Mouse (Mus musculus): ENCODE results near the gene Pde1a. TPM values are rescaled to one million over a fixed set of nuclear protein-coding genes. Genes with fewer than 3 reads are reported as not detected.

Gene Pde1a
- polyA plus RNA-seq (2015; fragmentation: Nextera tagmentation; extraction: Ambion mirVana) = 4.6 TPM in 2 replicates

DNA sequence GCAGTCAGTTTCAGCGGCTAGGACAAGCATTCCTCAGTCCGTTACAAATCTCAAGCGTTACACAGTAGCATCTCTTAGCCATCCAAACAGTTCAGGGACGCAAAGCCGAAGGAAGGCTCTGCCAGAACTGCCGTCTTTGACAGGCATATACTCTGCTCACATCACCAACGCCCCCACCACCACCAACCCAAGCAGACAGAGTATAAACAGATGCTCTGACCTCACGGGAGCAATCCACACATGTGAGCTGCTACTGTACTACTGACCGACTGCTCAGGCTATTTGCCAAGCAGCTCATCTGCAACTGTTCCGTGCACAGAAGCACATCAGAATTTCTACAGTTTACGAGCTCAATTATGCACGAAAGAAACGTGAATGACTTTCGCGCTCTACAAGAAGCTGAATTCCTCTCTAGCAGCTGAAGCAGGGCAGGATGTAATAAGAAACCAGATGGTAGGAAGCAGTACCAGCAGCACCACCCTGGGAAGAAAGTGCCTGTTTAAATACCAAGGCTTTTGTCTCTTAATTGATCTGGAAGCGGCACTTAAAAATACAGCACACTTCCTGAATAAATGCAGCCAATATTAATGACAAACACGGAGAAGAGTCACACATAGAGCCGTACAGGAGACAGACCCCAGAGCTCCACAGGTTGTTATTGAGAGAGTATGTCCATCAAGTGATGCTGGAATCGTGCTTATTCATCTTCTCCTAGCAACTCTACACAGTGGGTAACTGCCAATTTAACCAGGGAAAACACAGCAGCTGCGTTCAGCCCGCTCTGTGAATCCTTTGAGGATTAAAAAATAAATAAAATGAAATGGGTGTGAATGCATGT lies at the start of gene Pde1a:
Gene Pde1a, minus strand, starts transcription at position 598 of the 838 bp plus-strand sequence.
- peak within 1 kb of the TSS; percentile 66; the same call in 1 of the 2 replicates for H3K27ac ChIP-seq

GRCm38 (mm10) chr2:80178608-80179280 lies 49.5 kb upstream of the Pde1a start:
- Histone ChIP-seq H3K36me3 (no peaks in the 10 kb centered on the region), H3K9me3 (no peaks in the 10 kb centered on the region), H3K27me3 (no peaks in the 10 kb centered on the region), H3K9ac (no peak overlapping the region), H3K4me3 (no peak overlapping the region), H3K4me1 (replicated peaks) (no peaks in the 10 kb centered on the region), H3K4me2 (no peak overlapping the region), H3K27ac (no peak overlapping the region)
- ATAC-seq (ENCODE audit: low FRiP score) = no peak
- WGBS = 71% methylated on average over 4 of the region's 4 CpGs

More for the DNA sequence above, at the start of gene Pde1a:
- ATAC-seq (ENCODE audit: low FRiP score) = peak; percentile 95
- peak within 1 kb of the TSS; percentile 41 for H3K4me3 ChIP-seq
- peaks cover 20% of the 10 kb centered on the region for H3K4me1 ChIP-seq (replicated peaks)
- peak within 1 kb of the TSS; percentile 63 for H3K4me2 ChIP-seq
- H3K9ac ChIP-seq = peak within 1 kb of the TSS; percentile 65
- 9% methylated on average over 21 of the region's 21 CpGs for WGBS
- H3K27me3 ChIP-seq = peaks cover 15% of the 10 kb centered on the region
- H3K36me3 ChIP-seq = no peaks in the 10 kb centered on the region
- H3K9me3 ChIP-seq = no peaks in the 10 kb centered on the region

DNA sequence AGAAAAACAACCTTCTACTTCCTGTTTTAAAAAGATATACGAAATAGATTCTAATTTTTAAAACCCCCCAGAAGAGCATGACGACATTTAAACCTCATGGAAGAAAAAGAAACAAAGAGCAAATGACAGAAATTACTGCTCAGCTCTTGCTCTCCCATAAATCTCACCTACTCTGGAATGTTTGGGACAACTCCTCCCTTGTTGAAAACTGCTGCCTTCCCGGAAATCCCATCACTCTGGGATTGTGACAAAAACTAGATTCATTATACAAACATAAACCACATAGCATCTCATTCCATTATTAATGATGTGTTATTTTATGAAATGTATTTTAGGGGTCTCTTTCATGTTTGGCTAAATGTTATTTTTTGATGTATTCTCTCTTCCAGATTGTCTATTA lies 48.9 kb upstream of the Pde1a start:
- no peak overlapping the region for H3K4me2 ChIP-seq
- no peaks in the 10 kb centered on the region for H3K9me3 ChIP-seq
- no peak overlapping the region for H3K9ac ChIP-seq
- H3K36me3 ChIP-seq = no peaks in the 10 kb centered on the region
- WGBS = 79% methylated on average over 3 of the region's 3 CpGs
- H3K27me3 ChIP-seq = no peaks in the 10 kb centered on the region
- ATAC-seq (ENCODE audit: low FRiP score) = no peak
- H3K4me3 ChIP-seq = no peak overlapping the region
- H3K4me1 ChIP-seq (replicated peaks) = no peaks in the 10 kb centered on the region
- H3K27ac ChIP-seq = no peak overlapping the region

- no peaks in the 10 kb centered on the region for H3K4me1 ChIP-seq (replicated peaks)
- ATAC-seq (ENCODE audit: low FRiP score) = no peak
- no peak overlapping the region for H3K4me3 ChIP-seq
- H3K36me3 ChIP-seq = no peaks in the 10 kb centered on the region
- H3K9ac ChIP-seq = no peak overlapping the region
- no peak overlapping the region for H3K27ac ChIP-seq
- no peaks in the 10 kb centered on the region for H3K9me3 ChIP-seq
- WGBS = 86% methylated on average over 1 of the region's 1 CpGs
- no peaks in the 10 kb centered on the region for H3K27me3 ChIP-seq
- no peak overlapping the region for H3K4me2 ChIP-seq
Observed at GRCm38 (mm10) chr2:80168103-80168502, 38.8 kb upstream of the Pde1a start.

GRCm38 (mm10) chr2:80158784-80159183 lies 29.5 kb upstream of the Pde1a start:
- Histone ChIP-seq H3K36me3 (no peaks in the 10 kb centered on the region), H3K4me3 (no peak overlapping the region), H3K27ac (no peak overlapping the region), H3K27me3 (no peaks in the 10 kb centered on the region), H3K9ac (no peak overlapping the region), H3K9me3 (no peaks in the 10 kb centered on the region), H3K4me2 (no peak overlapping the region), H3K4me1 (replicated peaks) (no peaks in the 10 kb centered on the region)
- no peak for ATAC-seq (ENCODE audit: low FRiP score)
- 92% methylated on average over 2 of the region's 2 CpGs for WGBS

DNA sequence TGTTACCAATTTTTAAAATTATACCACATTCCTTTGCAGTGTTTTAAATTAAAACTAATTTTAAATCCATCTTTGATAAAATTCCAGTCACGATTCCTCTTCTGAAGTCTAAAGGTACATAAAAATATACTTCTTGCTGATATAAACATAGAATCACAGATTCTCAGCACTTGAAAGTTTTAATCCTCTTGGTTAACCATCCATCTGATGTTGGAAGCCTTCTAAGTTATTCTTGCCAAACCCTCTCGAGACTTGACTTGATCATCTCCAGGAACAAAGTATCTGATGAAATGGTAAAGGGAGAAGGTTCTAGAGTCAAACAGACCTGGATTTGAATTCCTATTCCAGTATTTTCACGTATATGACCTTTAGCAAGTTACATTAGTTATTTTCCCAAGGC lies 28.9 kb upstream of the Pde1a start:
- 93% methylated on average over 3 of the region's 3 CpGs for WGBS
- Histone ChIP-seq H3K9me3 (no peaks in the 10 kb centered on the region), H3K4me3 (no peak overlapping the region), H3K9ac (no peak overlapping the region), H3K27ac (no peak overlapping the region), H3K4me1 (replicated peaks) (no peaks in the 10 kb centered on the region), H3K27me3 (no peaks in the 10 kb centered on the region), H3K4me2 (no peak overlapping the region), H3K36me3 (no peaks in the 10 kb centered on the region)
- no peak for ATAC-seq (ENCODE audit: low FRiP score)

DNA sequence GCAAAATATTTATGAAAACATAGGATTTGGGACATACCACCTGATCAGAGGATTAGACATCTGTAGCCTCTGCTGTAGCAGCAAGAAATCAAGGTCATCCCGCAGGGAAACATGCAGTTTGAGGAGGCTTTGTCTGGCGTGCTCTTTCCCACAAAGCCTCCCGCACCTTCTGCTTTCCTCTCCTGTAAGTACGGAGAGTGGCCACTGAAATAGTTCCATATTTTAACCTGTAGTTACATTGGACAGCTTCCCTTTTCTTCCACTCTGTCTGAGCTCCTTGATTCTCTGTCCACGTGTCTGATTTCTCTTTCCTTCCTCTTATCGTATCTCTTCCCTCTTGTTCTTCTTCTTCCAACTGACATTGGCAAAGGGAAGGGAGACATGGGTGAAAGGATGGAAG lies 20.8 kb upstream of the Pde1a start:
- no peaks in the 10 kb centered on the region for H3K27me3 ChIP-seq
- no peak for ATAC-seq (ENCODE audit: low FRiP score)
- H3K9me3 ChIP-seq = no peaks in the 10 kb centered on the region
- H3K4me3 ChIP-seq = no peak overlapping the region
- H3K4me2 ChIP-seq = no peak overlapping the region
- no peaks in the 10 kb centered on the region for H3K4me1 ChIP-seq (replicated peaks)
- 86% methylated on average over 6 of the region's 6 CpGs for WGBS
- H3K27ac ChIP-seq = no peak overlapping the region
- H3K36me3 ChIP-seq = no peaks in the 10 kb centered on the region
- no peak overlapping the region for H3K9ac ChIP-seq

DNA sequence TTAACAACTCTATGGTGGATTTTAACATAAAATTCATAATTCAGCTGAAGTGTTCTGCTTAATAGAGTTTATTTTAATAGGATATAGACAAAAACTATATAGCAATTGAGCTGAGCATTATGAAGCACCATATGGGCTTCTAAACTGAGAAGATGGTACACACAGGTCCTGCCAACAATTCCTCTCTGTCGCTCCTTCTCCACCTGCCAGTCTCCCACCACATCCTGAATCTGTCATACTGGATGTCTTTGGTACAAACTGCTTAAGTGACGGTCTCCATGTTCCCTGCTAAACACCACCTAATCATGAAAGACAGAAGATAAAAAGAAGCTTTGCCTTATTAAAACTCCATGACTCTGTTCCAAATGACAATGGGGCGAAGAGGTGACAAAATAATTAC lies 20.1 kb upstream of the Pde1a start:
- H3K9me3 ChIP-seq = no peaks in the 10 kb centered on the region
- ATAC-seq (ENCODE audit: low FRiP score) = no peak
- WGBS = 79% methylated on average over 3 of the region's 3 CpGs
- H3K4me1 ChIP-seq (replicated peaks) = no peaks in the 10 kb centered on the region
- H3K9ac ChIP-seq = no peak overlapping the region
- H3K27ac ChIP-seq = no peak overlapping the region
- no peaks in the 10 kb centered on the region for H3K27me3 ChIP-seq
- H3K4me3 ChIP-seq = no peak overlapping the region
- H3K4me2 ChIP-seq = no peak overlapping the region
- H3K36me3 ChIP-seq = no peaks in the 10 kb centered on the region

DNA sequence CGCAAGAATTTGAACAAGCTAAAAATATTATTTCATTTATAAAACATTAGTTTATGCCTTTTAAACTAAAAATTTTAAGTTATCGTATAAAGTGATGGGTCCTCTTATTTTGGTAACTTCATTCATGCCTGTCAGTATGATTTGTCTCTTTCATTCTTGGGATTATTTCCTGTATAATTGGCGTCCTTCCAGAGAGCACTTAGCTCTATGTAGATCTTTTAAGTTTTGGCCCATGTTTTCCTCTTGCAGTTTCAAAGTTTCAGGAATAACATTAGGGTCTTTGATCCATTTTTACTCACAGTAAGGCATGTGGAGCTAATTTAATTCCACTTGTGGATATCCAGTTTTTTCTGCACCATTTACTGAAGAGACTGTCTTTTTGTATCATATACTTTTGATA lies 5.8 kb upstream of the Pde1a start:
- no peak overlapping the region for H3K9ac ChIP-seq
- no peak overlapping the region for H3K4me2 ChIP-seq
- WGBS = 87% methylated on average over 3 of the region's 3 CpGs
- H3K4me3 ChIP-seq = no peak overlapping the region
- H3K9me3 ChIP-seq = no peaks in the 10 kb centered on the region
- H3K27me3 ChIP-seq = peaks cover 5% of the 10 kb centered on the region; the same call in 1 of the 2 replicates
- H3K4me1 ChIP-seq (replicated peaks) = no peaks in the 10 kb centered on the region
- no peaks in the 10 kb centered on the region for H3K36me3 ChIP-seq
- no peak for ATAC-seq (ENCODE audit: low FRiP score)
- no peak overlapping the region for H3K27ac ChIP-seq

- H3K36me3 ChIP-seq = no peaks in the 10 kb centered on the region
- WGBS = 93% methylated on average over 3 of the region's 3 CpGs
- H3K27ac ChIP-seq = no peak overlapping the region
- H3K27me3 ChIP-seq = peaks cover 5% of the 10 kb centered on the region; the same call in 1 of the 2 replicates
- no peaks in the 10 kb centered on the region for H3K9me3 ChIP-seq
- peaks cover 14% of the 10 kb centered on the region for H3K4me1 ChIP-seq (replicated peaks)
- no peak overlapping the region for H3K9ac ChIP-seq
- H3K4me3 ChIP-seq = no peak overlapping the region
- H3K4me2 ChIP-seq = no peak overlapping the region
- ATAC-seq (ENCODE audit: low FRiP score) = no peak
Observed at GRCm38 (mm10) chr2:80132677-80133076, 3.4 kb upstream of the Pde1a start.

DNA sequence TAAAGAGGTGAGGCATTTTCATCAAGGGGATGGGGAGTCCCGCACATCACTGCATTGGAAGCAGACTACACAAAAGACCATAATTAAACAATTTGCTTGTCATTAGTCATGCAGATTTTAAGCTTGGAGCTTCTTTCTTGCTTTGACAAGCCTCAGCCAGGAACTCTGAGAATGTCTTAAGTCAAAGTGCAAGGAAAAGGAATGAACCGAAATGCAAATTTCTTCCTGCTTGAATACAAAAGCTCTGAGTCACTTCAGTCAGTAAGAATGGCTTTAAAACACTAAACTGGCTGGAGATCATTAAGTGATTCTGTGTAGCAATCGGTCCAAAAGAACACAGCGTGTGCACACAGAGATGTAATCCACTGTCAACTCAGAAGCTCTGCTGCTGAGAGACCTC lies 2.6 kb downstream of the Pde1a start:
- WGBS = 7% methylated on average over 4 of the region's 4 CpGs
- Histone ChIP-seq H3K27me3 (peaks cover 16% of the 10 kb centered on the region), H3K4me1 (replicated peaks) (peaks cover 20% of the 10 kb centered on the region), H3K9me3 (no peaks in the 10 kb centered on the region), H3K4me2 (peak overlapping the region; percentile 25; the same call in 1 of the 2 replicates), H3K4me3 (no peak overlapping the region), H3K9ac (no peak overlapping the region), H3K27ac (no peak overlapping the region), H3K36me3 (no peaks in the 10 kb centered on the region)
- no peak for ATAC-seq (ENCODE audit: low FRiP score)

DNA sequence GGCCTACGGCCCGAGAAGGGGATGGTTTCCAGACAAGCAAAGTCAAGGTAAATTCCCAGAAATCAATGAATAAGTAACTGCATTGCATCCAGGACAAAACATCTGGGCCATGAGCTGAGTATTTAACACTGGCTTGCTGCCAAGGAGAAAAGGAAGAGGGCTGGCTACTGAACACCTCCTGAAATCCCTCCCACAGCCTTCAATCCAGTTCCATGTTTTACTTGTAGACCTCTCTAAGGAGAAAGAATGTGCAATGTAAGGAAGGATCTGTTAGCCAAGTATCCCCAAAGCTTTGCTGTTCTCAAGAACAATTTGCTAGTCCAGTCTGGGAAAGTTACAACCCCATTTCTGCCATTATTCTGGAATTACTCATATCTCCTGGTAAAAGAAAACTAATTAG lies 42.4 kb downstream of the Pde1a start:
- Histone ChIP-seq H3K9ac (no peak overlapping the region), H3K4me1 (replicated peaks) (no peaks in the 10 kb centered on the region), H3K27me3 (no peaks in the 10 kb centered on the region), H3K4me2 (no peak overlapping the region), H3K36me3 (no peaks in the 10 kb centered on the region), H3K27ac (no peak overlapping the region), H3K9me3 (no peaks in the 10 kb centered on the region), H3K4me3 (no peak overlapping the region)
- WGBS = 91% methylated on average over 2 of the region's 2 CpGs
- no peak for ATAC-seq (ENCODE audit: low FRiP score)
